Mouse (Mus musculus) limb, embryonic 12.5 days (tissue): Measurements from ENCODE around the gene Fgf3. TPM values are rescaled to one million over a fixed set of nuclear protein-coding genes. Genes with fewer than 3 reads are reported as not detected.

ENCODE experiments used
- ATAC-seq: fragments of 200-750 bp; cut with Nextera tagmentation; 2 replicates; pipeline ENCODE4 v1.8.0; 2017; ENCODE audit warnings: low read depth, moderate TSS enrichment; ENCODE audit not compliant: insufficient number of reproducible peaks, insufficient read depth, low FRiP score, low TSS enrichment
- H3K27ac ChIP-seq: fragments of 300-500 bp; sonication (generic); 2 replicates; pipeline ENCODE4 v1.5.1; 2016; ENCODE audit warnings: mild to moderate bottlenecking, moderate library complexity
- H3K27me3 ChIP-seq: fragments of 300-500 bp; sonication (generic); 2 replicates; pipeline ENCODE4 v1.6.1; 2016; ENCODE audit warnings: mild to moderate bottlenecking, moderate library complexity
- H3K36me3 ChIP-seq: fragments of 300-500 bp; sonication (generic); 2 replicates; pipeline ENCODE4 v1.6.1; 2016; ENCODE audit warnings: mild to moderate bottlenecking, moderate library complexity
- H3K4me1 ChIP-seq: fragments of 300-500 bp; sonication (generic); replicated peaks from 2 replicates; pipeline ENCODE4 v1.6.1; 2016
- H3K4me2 ChIP-seq: fragments of 300-500 bp; sonication (generic); 2 replicates; pipeline ENCODE4 v1.6.1; 2016; ENCODE audit warnings: mild to moderate bottlenecking, moderate library complexity
- H3K4me3 ChIP-seq: fragments of 300-500 bp; sonication (generic); replicated peaks from 2 replicates; pipeline ENCODE4 v1.5.1; 2016; ENCODE audit warnings: mild to moderate bottlenecking
- H3K9ac ChIP-seq: fragments of 300-500 bp; sonication (generic); replicated peaks from 2 replicates; pipeline ENCODE4 v1.6.1; 2016; ENCODE audit warnings: mild to moderate bottlenecking, moderate library complexity
- H3K9me3 ChIP-seq: fragments of 300-500 bp; sonication (generic); 2 replicates; pipeline ENCODE4 v1.6.1; 2016; ENCODE audit warnings: mild to moderate bottlenecking, moderate library complexity
- WGBS: fragments of 180-500 bp; shearing (Covaris S2); methylation state at CpG from one replicate; pipeline ENCODE4 v1.1.7; 2016; 5-methylcytosine and 5-hydroxymethylcytosine counted together
- polyA plus RNA-seq: library from polyadenylated mRNA; unstranded; fragments of >200 nt; fragmentation: Nextera tagmentation; extraction: Ambion mirVana; gene quantifications from 2 replicates; pipeline ENCODE4 v1.2.1, GENCODE M21; 2016

Fgf3 gene
- polyA plus RNA-seq, 1 experiment from 2014 or later = not detected

DNA sequence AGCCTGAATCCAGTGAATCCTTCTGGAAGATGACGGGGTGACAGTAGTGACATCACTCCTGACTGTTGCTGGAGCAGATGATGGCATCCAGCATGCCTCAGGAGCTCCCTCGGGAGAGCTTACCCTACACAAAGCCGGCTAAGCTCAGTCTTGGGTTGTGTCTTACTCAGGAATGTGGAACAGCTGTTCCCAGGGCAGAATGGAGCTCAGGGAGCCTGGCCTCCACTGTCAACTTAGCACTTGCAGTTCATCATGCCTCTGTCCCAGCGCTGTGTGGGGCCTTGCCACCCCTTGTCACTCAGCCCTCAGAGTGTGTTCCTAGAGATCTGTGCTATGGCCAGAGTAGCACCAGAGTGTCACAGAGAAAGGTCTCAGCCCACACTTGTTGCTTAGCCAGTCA, 26.4 kb upstream of the Fgf3 start:
- no peak overlapping the region for H3K4me3 ChIP-seq
- H3K4me2 ChIP-seq = no peak overlapping the region
- H3K4me1 ChIP-seq = peaks cover 9% of the 10 kb centered on the region
- 38% methylated on average over 4 of the region's 4 CpGs for WGBS
- H3K36me3 ChIP-seq = no peaks in the 10 kb centered on the region
- no peak overlapping the region for H3K27ac ChIP-seq
- no peaks in the 10 kb centered on the region for H3K9me3 ChIP-seq
- H3K9ac ChIP-seq = no peak overlapping the region
- H3K27me3 ChIP-seq = peaks cover 2% of the 10 kb centered on the region; the same call in 1 of the 2 replicates
- ATAC-seq = peak; percentile 63; the same call in 1 of the 2 replicates

- H3K9ac ChIP-seq = no peak overlapping the region
- no peak overlapping the region for H3K27ac ChIP-seq
- WGBS = 37% methylated on average over 7 of the region's 7 CpGs
- H3K36me3 ChIP-seq = no peaks in the 10 kb centered on the region
- H3K4me3 ChIP-seq = no peak overlapping the region
- no peak overlapping the region for H3K4me2 ChIP-seq
- H3K27me3 ChIP-seq = peaks cover 30% of the 10 kb centered on the region
- H3K9me3 ChIP-seq = peaks cover 7% of the 10 kb centered on the region
- no peak for ATAC-seq
- H3K4me1 ChIP-seq = no peaks in the 10 kb centered on the region; the same call in 1 of the 2 replicates
Observed at GRCm38 (mm10) chr7:144821901-144822300, 16.0 kb upstream of the Fgf3 start.

DNA sequence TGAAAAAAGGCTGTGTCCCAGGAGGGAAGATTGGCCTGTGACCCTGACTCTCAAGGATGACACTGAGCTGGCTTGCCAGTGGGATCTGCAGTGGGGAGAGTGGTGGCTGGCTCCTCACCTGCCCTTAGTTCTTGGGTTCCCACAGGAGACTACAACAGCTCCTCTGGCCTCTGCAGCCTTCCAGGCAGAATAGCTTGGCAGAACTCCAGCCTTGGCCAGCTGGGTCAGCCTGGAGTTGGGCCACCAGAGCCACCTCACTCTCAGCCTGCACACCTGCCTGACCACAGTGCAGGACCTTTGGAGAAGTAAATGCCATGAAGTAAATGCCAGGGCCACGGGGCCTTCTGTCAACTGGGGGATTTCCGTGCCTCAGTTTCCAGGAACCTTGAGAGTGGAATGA, 13.9 kb upstream of the Fgf3 start:
- WGBS = 92% methylated on average over 2 of the region's 2 CpGs
- Histone ChIP-seq H3K27ac (no peak overlapping the region), H3K27me3 (peaks cover 51% of the 10 kb centered on the region)

GRCm38 (mm10) chr7:144828369-144828768, 9.5 kb upstream of the Fgf3 start:
- no peak for ATAC-seq
- no peak overlapping the region for H3K4me3 ChIP-seq
- no peak overlapping the region for H3K9ac ChIP-seq
- H3K36me3 ChIP-seq = no peaks in the 10 kb centered on the region
- no peaks in the 10 kb centered on the region; the same call in 1 of the 2 replicates for H3K4me1 ChIP-seq
- peaks cover 74% of the 10 kb centered on the region for H3K27me3 ChIP-seq
- H3K27ac ChIP-seq = no peak overlapping the region
- no peaks in the 10 kb centered on the region for H3K9me3 ChIP-seq
- WGBS = 73% methylated on average over 11 of the region's 11 CpGs
- H3K4me2 ChIP-seq = no peak overlapping the region

More for the DNA sequence above, 13.9 kb upstream of the Fgf3 start:
- H3K4me2 ChIP-seq = no peak overlapping the region
- ATAC-seq = no peak
- H3K9me3 ChIP-seq = no peaks in the 10 kb centered on the region
- H3K4me3 ChIP-seq = no peak overlapping the region
- H3K4me1 ChIP-seq = no peaks in the 10 kb centered on the region; the same call in 1 of the 2 replicates
- no peaks in the 10 kb centered on the region for H3K36me3 ChIP-seq
- no peak overlapping the region for H3K9ac ChIP-seq

GRCm38 (mm10) chr7:144838522-144839503, 930 bp downstream of the Fgf3 start:
- Histone ChIP-seq H3K27ac (no peak overlapping the region), H3K9ac (peak overlapping the region; percentile 44; the same call in 1 of the 2 replicates)

GRCm38 (mm10) chr7:144846158-144846557, 8.3 kb downstream of the Fgf3 start:
- Histone ChIP-seq H3K9ac (no peak overlapping the region), H3K27me3 (peaks cover 62% of the 10 kb centered on the region), H3K4me2 (no peak overlapping the region), H3K4me1 (no peaks in the 10 kb centered on the region), H3K36me3 (no peaks in the 10 kb centered on the region), H3K9me3 (no peaks in the 10 kb centered on the region), H3K4me3 (no peak overlapping the region), H3K27ac (no peak overlapping the region)
- no peak for ATAC-seq
- 16% methylated on average over 4 of the region's 4 CpGs for WGBS

More at GRCm38 (mm10) chr7:144838522-144839503, 930 bp downstream of the Fgf3 start:
- H3K4me3 ChIP-seq = peak overlapping the region; percentile 44
- under 1% methylated on average over 94 of the region's 94 CpGs for WGBS
- no peaks in the 10 kb centered on the region for H3K36me3 ChIP-seq
- H3K27me3 ChIP-seq = peaks cover 94% of the 10 kb centered on the region
- H3K4me2 ChIP-seq = peak overlapping the region; percentile 68
- no peaks in the 10 kb centered on the region for H3K9me3 ChIP-seq
- peak; percentile 48; the same call in 1 of the 2 replicates for ATAC-seq
- peaks cover 23% of the 10 kb centered on the region; the same call in 1 of the 2 replicates for H3K4me1 ChIP-seq

DNA sequence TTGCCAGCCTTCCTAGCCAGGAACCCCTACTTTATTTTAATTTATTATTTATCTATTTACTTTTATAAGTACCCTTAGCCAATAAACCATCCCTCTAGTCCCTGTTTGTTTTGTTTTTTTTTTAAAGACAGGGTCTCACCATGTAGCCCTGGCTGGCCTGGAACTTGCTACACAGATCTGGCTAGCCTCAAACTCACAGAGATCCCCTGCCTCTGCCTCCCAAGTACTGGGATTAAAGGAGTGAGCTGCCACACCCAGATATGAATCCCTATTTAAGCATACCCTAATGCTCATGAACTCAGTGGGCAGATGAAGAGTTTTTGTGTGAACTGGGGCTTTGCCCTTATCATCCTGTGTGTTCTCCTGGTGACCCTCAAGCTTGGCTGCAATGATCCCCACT, 9.2 kb downstream of the Fgf3 start, which contains the start of gene Fgf4:
TSS of gene Fgf4 (plus strand) at position 301 of the 400 bp plus-strand sequence.
- H3K27me3 ChIP-seq = peaks cover 59% of the 10 kb centered on the region
- no peaks in the 10 kb centered on the region for H3K9me3 ChIP-seq
- no peaks in the 10 kb centered on the region for H3K4me1 ChIP-seq
- H3K36me3 ChIP-seq = no peaks in the 10 kb centered on the region
- ATAC-seq = no peak
- H3K4me3 ChIP-seq = no peak within 1 kb of the TSS
- no peak within 1 kb of the TSS for H3K27ac ChIP-seq
- no peak within 1 kb of the TSS for H3K9ac ChIP-seq
- H3K4me2 ChIP-seq = no peak within 1 kb of the TSS

DNA sequence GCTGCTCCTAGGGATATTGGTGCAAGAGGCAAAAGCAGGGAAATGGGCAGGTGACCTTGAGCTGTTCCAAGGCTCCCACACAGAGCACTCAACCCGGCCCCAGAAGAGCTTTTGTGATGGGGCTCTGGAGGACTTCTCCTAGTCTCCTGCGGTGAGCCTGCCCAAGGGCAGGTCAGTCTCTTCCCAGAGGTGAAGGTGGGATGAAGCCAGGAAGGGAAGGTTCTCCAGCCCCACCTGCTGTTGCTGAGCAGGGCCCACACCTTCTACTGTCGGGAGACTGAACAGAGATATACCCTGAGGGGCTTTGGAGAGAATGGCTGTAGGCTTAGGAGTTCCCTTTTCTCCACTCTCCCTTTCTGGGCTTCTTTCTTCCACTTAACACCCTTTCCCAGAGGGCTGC, 13.4 kb downstream of the Fgf3 start:
- no peaks in the 10 kb centered on the region for H3K9me3 ChIP-seq
- H3K27me3 ChIP-seq = peaks cover 55% of the 10 kb centered on the region
- WGBS = 51% methylated on average over 3 of the region's 3 CpGs
- no peaks in the 10 kb centered on the region for H3K36me3 ChIP-seq
- H3K4me1 ChIP-seq = no peaks in the 10 kb centered on the region
- H3K9ac ChIP-seq = no peak overlapping the region
- H3K4me2 ChIP-seq = no peak overlapping the region
- H3K4me3 ChIP-seq = no peak overlapping the region
- no peak for ATAC-seq
- no peak overlapping the region for H3K27ac ChIP-seq

- Histone ChIP-seq H3K4me2 (no peak overlapping the region), H3K4me1 (no peaks in the 10 kb centered on the region), H3K27me3 (peaks cover 72% of the 10 kb centered on the region), H3K36me3 (no peaks in the 10 kb centered on the region), H3K27ac (no peak overlapping the region), H3K9me3 (no peaks in the 10 kb centered on the region), H3K9ac (no peak overlapping the region), H3K4me3 (no peak overlapping the region)
- 36% methylated on average over 3 of the region's 3 CpGs for WGBS
- ATAC-seq = no peak
Observed at GRCm38 (mm10) chr7:144854966-144855365, 17.1 kb downstream of the Fgf3 start.

GRCm38 (mm10) chr7:144857158-144857557, 19.3 kb downstream of the Fgf3 start:
- Histone ChIP-seq H3K27me3 (peaks cover 82% of the 10 kb centered on the region), H3K4me1 (peaks cover 13% of the 10 kb centered on the region), H3K36me3 (no peaks in the 10 kb centered on the region), H3K4me2 (no peak overlapping the region), H3K27ac (no peak overlapping the region), H3K9ac (no peak overlapping the region), H3K9me3 (no peaks in the 10 kb centered on the region), H3K4me3 (no peak overlapping the region)
- no peak for ATAC-seq
- 90% methylated on average over 7 of the region's 7 CpGs for WGBS

GRCm38 (mm10) chr7:144857826-144858342, 20.0 kb downstream of the Fgf3 start:
- peaks cover 86% of the 10 kb centered on the region for H3K27me3 ChIP-seq
- no peak overlapping the region for H3K27ac ChIP-seq
- no peak overlapping the region for H3K4me2 ChIP-seq
- no peak for ATAC-seq
- H3K4me3 ChIP-seq = no peak overlapping the region
- H3K9me3 ChIP-seq = no peaks in the 10 kb centered on the region
- H3K4me1 ChIP-seq = peaks cover 13% of the 10 kb centered on the region
- 66% methylated on average over 3 of the region's 3 CpGs for WGBS
- H3K36me3 ChIP-seq = no peaks in the 10 kb centered on the region
- no peak overlapping the region for H3K9ac ChIP-seq
